ENCODE assay signal across 18 mouse cellular contexts in the genomic region with DNA sequence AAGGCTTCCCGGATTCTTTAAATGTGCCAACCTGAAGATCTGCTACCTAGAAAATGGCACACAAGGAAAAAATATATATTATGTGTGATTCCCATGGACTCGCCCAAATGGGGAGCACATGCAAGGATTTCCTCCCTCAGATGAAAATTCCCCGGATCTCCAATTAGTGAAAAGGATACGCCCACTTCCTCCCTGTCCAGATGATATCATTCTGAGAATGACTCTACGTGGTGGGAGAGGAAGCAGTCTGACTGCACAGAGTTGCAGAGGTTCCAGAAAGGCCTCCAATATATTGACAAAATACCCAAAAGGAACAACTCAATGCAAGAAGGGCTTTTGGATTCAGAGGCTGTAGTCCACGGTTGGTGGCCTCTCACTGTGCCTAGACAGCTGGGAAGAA. TPM values are rescaled to one million over a fixed set of nuclear protein-coding genes. Genes with fewer than 3 reads are reported as not detected.
DNase-seq lines count a peak whose midpoint lies in the region; ATAC-seq and TF ChIP-seq lines count a peak whose summit lies in the region.
"Had no signal": no experiment of that assay in that cellular context is flagged by ENCODE, and none has a peak within 500 bp of the region (broad histone marks: within the 10 kb centered on the region; RNA-seq: fewer than 3 reads in every experiment).

No protein-coding gene starts in this region.

- DNase-seq in heart, adult 9 months (ENCODE audit: low spot score in 2 of 2), result peak; percentile 31 to 48
- DNase-seq in MEL (ENCODE audit: low read depth, low spot score), result peak; percentile 30
- DNase-seq in limb, embryonic 10.5 days (ENCODE audit: low spot score), result no peak
- DNase-seq in left cerebral cortex, adult 9 months (ENCODE audit: low spot score in 2 of 2), result no peak
- DNase-seq: cerebellum, postnatal 10 days; kidney, adult 18-20 months; kidney, postnatal 36 days; liver; liver, postnatal 0 days; right cerebral cortex, adult 18-20 months; thymus, adult 2 months had no signal

- no peak for TF ChIP-seq EP300 in MEL (IDR thresholded peaks at IDR 0.05; ENCODE audit: low read depth in 1 of 2, low read length in 2 of 2)

- H3K4me1 ChIP-seq in heart, embryonic 11.5 days (ENCODE audit: control insufficient read depth, insufficient read depth, low read length), result no peaks in the 10 kb centered on the region
- H3K4me1 ChIP-seq in MEL (ENCODE audit: control insufficient read depth in 1 of 2, insufficient read depth in 2 of 2, low read length in 2 of 2), result peaks cover 0 to 11% of the 10 kb centered on the region in 2 experiments; a peak in 3 of 4 replicates
- H3K4me1 ChIP-seq in limb, embryonic 10.5 days, result peaks cover 14% of the 10 kb centered on the region; the same call in 1 of the 2 replicates
- H3K4me1 ChIP-seq: forebrain, embryonic 15.5 days; midbrain, embryonic 15.5 days had no signal

- no peaks in the 10 kb centered on the region for H3K9me3 ChIP-seq in heart, embryonic 11.5 days (replicated peaks; ENCODE audit: control insufficient read depth, low read length)
- H3K9me3 ChIP-seq in MEL (replicated peaks; ENCODE audit: insufficient read depth, low read length), result no peaks in the 10 kb centered on the region
- no peaks in the 10 kb centered on the region for H3K9me3 ChIP-seq in limb, embryonic 10.5 days (replicated peaks)
- H3K9me3 ChIP-seq: forebrain, embryonic 15.5 days; hindbrain, embryonic 10.5 days; midbrain, embryonic 15.5 days had no signal

- TF ChIP-seq RAD21 in MEL (IDR thresholded peaks at IDR 0.05; ENCODE audit: low read depth, low read length), result no peak

- no peak for TF ChIP-seq CTCF in MEL (IDR thresholded peaks at IDR 0.05 in 2 of 3, conservative IDR thresholded peaks at IDR 0.05 in 1 of 3; ENCODE audit: control insufficient read depth in 1 of 3, insufficient read depth in 1 of 3, low read depth in 2 of 3, low read length in 3 of 3, poor library complexity in 1 of 3, severe bottlenecking in 1 of 3)

- H3K27me3 ChIP-seq in heart, embryonic 11.5 days (ENCODE audit: control insufficient read depth, insufficient read depth, low read length), result no peaks in the 10 kb centered on the region
- peaks cover 0 to 7% of the 10 kb centered on the region in 2 experiments; a peak in 2 of 4 replicates for H3K27me3 ChIP-seq in MEL (ENCODE audit: control insufficient read depth in 1 of 2, insufficient read depth in 2 of 2, low read length in 2 of 2)
- H3K27me3 ChIP-seq in limb, embryonic 10.5 days (ENCODE audit: low read depth, poor library complexity, severe bottlenecking), result no peaks in the 10 kb centered on the region
- H3K27me3 ChIP-seq: forebrain, embryonic 15.5 days; midbrain, embryonic 15.5 days had no signal

- no peak for TF ChIP-seq POLR2A in MEL (IDR thresholded peaks at IDR 0.05; ENCODE audit: control insufficient read depth in 1 of 2, insufficient read depth in 1 of 2, low read depth in 1 of 2, low read length in 2 of 2, poor library complexity in 1 of 2)

- WGBS in heart, embryonic 11.5 days (ENCODE audit: insufficient replicate concordance), result 53% methylated on average over 6 of the region's 6 CpGs
- WGBS in macrophage (ENCODE audit: missing documents), result 28% methylated on average over 6 of the region's 6 CpGs
- WGBS in limb, embryonic 10.5 days, result 64% methylated on average over 6 of the region's 6 CpGs

- H3K27ac ChIP-seq in heart, embryonic 11.5 days (ENCODE audit: low read depth, low read length), result no peak overlapping the region
- H3K27ac ChIP-seq in MEL (ENCODE audit: control insufficient read depth, low read depth, low read length) (no peak overlapping the region), macrophage (0 out of 2 replicates have a peak overlapping the region, but pooled peaks have one; percentile 19)
- H3K27ac ChIP-seq in limb, embryonic 10.5 days, result no peak overlapping the region
- H3K27ac ChIP-seq: forebrain, embryonic 15.5 days; hindbrain, embryonic 10.5 days; midbrain, embryonic 15.5 days had no signal

- H3K4me3 ChIP-seq in heart, embryonic 11.5 days (ENCODE audit: low read depth, low read length), result no peak overlapping the region
- no peak overlapping the region for H3K4me3 ChIP-seq in MEL (ENCODE audit: control insufficient read depth in 1 of 2, insufficient read depth in 1 of 2, low read depth in 2 of 2, low read length in 2 of 2)
- no peak overlapping the region for H3K4me3 ChIP-seq in macrophage (ENCODE audit: inconsistent target)
- H3K4me3 ChIP-seq in limb, embryonic 10.5 days, result no peak overlapping the region
- H3K4me3 ChIP-seq: erythroblast, embryonic 14.5 days; forebrain, embryonic 15.5 days; hindbrain, embryonic 10.5 days; midbrain, embryonic 15.5 days had no signal

- H3K36me3 ChIP-seq in heart, embryonic 11.5 days (ENCODE audit: control insufficient read depth, insufficient read depth, low read length), result no peaks in the 10 kb centered on the region
- H3K36me3 ChIP-seq in MEL (ENCODE audit: control insufficient read depth in 1 of 2, insufficient read depth in 2 of 2, low read length in 2 of 2), result no peaks in the 10 kb centered on the region; a peak in 1 of 4 replicates
- H3K36me3 ChIP-seq in macrophage (ENCODE audit: inconsistent target), result no peaks in the 10 kb centered on the region
- H3K36me3 ChIP-seq in limb, embryonic 10.5 days, result no peaks in the 10 kb centered on the region
- H3K36me3 ChIP-seq: forebrain, embryonic 15.5 days; hindbrain, embryonic 10.5 days; midbrain, embryonic 15.5 days had no signal

- ATAC-seq in heart, embryonic 11.5 days (replicated peaks; ENCODE audit: insufficient number of reproducible peaks, low FRiP score, low TSS enrichment), result no peak
- 0 out of 2 replicates have a peak, but pooled peaks have one; percentile 62 for ATAC-seq in common myeloid progenitor, adult 5-6 weeks (replicated peaks; ENCODE audit: low read depth, poor library complexity, severe bottlenecking)
- ATAC-seq: forebrain, embryonic 15.5 days; liver, postnatal 0 days; midbrain, embryonic 15.5 days had no signal

- H3K79me2 ChIP-seq in MEL (ENCODE audit: control insufficient read depth, insufficient read depth, low read length, poor library complexity) (no peaks in the 10 kb centered on the region), macrophage (ENCODE audit: inconsistent target) (no peaks in the 10 kb centered on the region)

- H3K9ac ChIP-seq in heart, embryonic 11.5 days (ENCODE audit: low read depth, low read length), result no peak overlapping the region
- no peak overlapping the region for H3K9ac ChIP-seq in MEL (ENCODE audit: control insufficient read depth, low read depth, low read length, poor library complexity, severe bottlenecking)
- H3K9ac ChIP-seq: forebrain, embryonic 15.5 days; liver, postnatal 0 days; midbrain, embryonic 15.5 days had no signal

- no peak overlapping the region for H3K4me2 ChIP-seq in heart, embryonic 11.5 days
- H3K4me2 ChIP-seq: forebrain, embryonic 15.5 days; midbrain, embryonic 15.5 days had no signal

TF ChIP-seq in MEL, 35 proteins besides CTCF, POLR2A, EP300 and RAD21:
- TF ChIP-seq ELF1 (IDR thresholded peaks at IDR 0.05; ENCODE audit: low read depth, low read length) (no peak), TBP (IDR thresholded peaks at IDR 0.05; ENCODE audit: low read depth, low read length) (no peak), CHD1 (IDR thresholded peaks at IDR 0.05; ENCODE audit: low read depth, low read length) (no peak), ETS1 (IDR thresholded peaks at IDR 0.05; ENCODE audit: low read depth, low read length) (0 out of 2 replicates have a peak, but pooled peaks have one; percentile 13)

RNA-seq across cellular contexts. Expression of a gene that starts 12.8 kb away (rescaled TPM):
- 43.7 and 48.9 TPM in 2 replicates for polyA plus RNA-seq in heart, embryonic 11.5 days (2014; fragmentation: Nextera tagmentation; extraction: Ambion mirVana)
- 22.7 and 24.3 TPM in 2 replicates for total RNA-seq in MEL (2012; rRNA removed)
- polyA plus RNA-seq in MEL (2012; ENCODE audit: insufficient read depth in 1 of 2, insufficient read length in 2 of 2, low read depth in 1 of 2, low replicate concordance in 2 of 2, missing spikeins in 1 of 2), result 100 to 1,000 TPM in 1 of 2 experiments, 10 to 100 TPM in 1; 51.3 to 309 TPM
- total RNA-seq in common myeloid progenitor, adult 5-6 weeks (2017), result 88.6 and 92.3 TPM in 2 replicates
- total RNA-seq in macrophage (2018; cell fraction: chromatin; rRNA removed), result 100 to 1,000 TPM in 10 of 26 experiments, 10 to 100 TPM in 16; 21.3 to 325 (median 46.7) TPM
- 100 to 1,000 TPM in 8 of 26 experiments, 10 to 100 TPM in 18; 50.7 to 299 (median 72.7) TPM for total RNA-seq in macrophage (2018; cell fraction: cytosol; rRNA removed)
- 100 to 1,000 TPM in 10 of 26 experiments, 10 to 100 TPM in 16; 28.3 to 284 (median 58.7) TPM for total RNA-seq in macrophage (2018; cell fraction: nucleus; rRNA removed)
- 41.3 to 59.7 TPM (median 53.6 TPM) in 3 replicates for polyA plus RNA-seq in macrophage (2018)
- polyA plus RNA-seq in limb, embryonic 10.5 days (2016; fragmentation: Nextera tagmentation; extraction: Ambion mirVana), result 71.6 and 76.6 TPM in 2 replicates

Comparison
In these comparisons a context has a peak if more than half of its experiments do, and no peak if none do; other contexts are left out.
1. DNase-seq: peak in heart, adult 9 months (2 of 2) and MEL (single experiment); none in limb, embryonic 10.5 days (single experiment) and left cerebral cortex, adult 9 months (0 of 2).